Mouse (Mus musculus): ENCODE results near the gene Cdkl5. TPM values are rescaled to one million over a fixed set of nuclear protein-coding genes. Genes with fewer than 3 reads are reported as not detected.
A peak's percentile ranks its signal among the peaks of the same experiment; 100 is the strongest.
"Not testable (repeated sequence)": the region's sequence is repeated elsewhere in the genome, so short reads cannot be mapped to it uniquely, and the experiment has no call there.

Cdkl5 gene
- polyA plus RNA-seq, 1 experiment from 2014 or later, result 4.5 TPM

- 18% methylated on average over 1 of the region's 1 CpGs for WGBS
Measured at GRCm38 (mm10) chrX:160773033-160773432, 221.5 kb downstream of the Cdkl5 start.

GRCm38 (mm10) chrX:160769622-160770021 lies 224.9 kb downstream of the Cdkl5 start:
- WGBS, result 92% methylated on average over 5 of the region's 5 CpGs
- not testable (repeated sequence) for H3K4me3 ChIP-seq; ATAC-seq (ENCODE audit: low FRiP score, low read depth); H3K9me3 ChIP-seq; H3K4me2 ChIP-seq; H3K27me3 ChIP-seq; H3K9ac ChIP-seq; H3K27ac ChIP-seq (replicated peaks); H3K36me3 ChIP-seq; H3K4me1 ChIP-seq (replicated peaks)

More at GRCm38 (mm10) chrX:160773033-160773432, 221.5 kb downstream of the Cdkl5 start:
- Histone ChIP-seq H3K4me3 (no peak overlapping the region), H3K9me3 (no peaks in the 10 kb centered on the region), H3K9ac (no peak overlapping the region), H3K36me3 (no peaks in the 10 kb centered on the region), H3K27me3 (peaks cover 6% of the 10 kb centered on the region; the same call in 1 of the 2 replicates), H3K27ac (replicated peaks) (no peak overlapping the region), H3K4me2 (no peak overlapping the region), H3K4me1 (replicated peaks) (no peaks in the 10 kb centered on the region)
- no peak for ATAC-seq (ENCODE audit: low FRiP score, low read depth)

GRCm38 (mm10) chrX:160767713-160768112 lies 226.8 kb downstream of the Cdkl5 start, which contains the start of gene Rs1:
Gene Rs1 (plus strand): TSS chrX:160768013.
- Histone ChIP-seq H3K4me2 (peak within 1 kb of the TSS; percentile 55), H3K4me1 (replicated peaks) (no peaks in the 10 kb centered on the region), H3K27me3 (peaks cover 7% of the 10 kb centered on the region; the same call in 1 of the 2 replicates), H3K36me3 (no peaks in the 10 kb centered on the region), H3K9ac (no peak within 1 kb of the TSS), H3K27ac (replicated peaks) (no peak within 1 kb of the TSS), H3K4me3 (peak within 1 kb of the TSS; percentile 49), H3K9me3 (no peaks in the 10 kb centered on the region)
- WGBS, result 90% methylated on average over 2 of the region's 2 CpGs
- no peak for ATAC-seq (ENCODE audit: low FRiP score, low read depth)

GRCm38 (mm10) chrX:160766233-160766616 lies 228.3 kb downstream of the Cdkl5 start:
- Histone ChIP-seq H3K9me3 (no peaks in the 10 kb centered on the region), H3K4me3 (peak overlapping the region; percentile 49), H3K36me3 (no peaks in the 10 kb centered on the region), H3K4me1 (replicated peaks) (no peaks in the 10 kb centered on the region), H3K27me3 (peaks cover 9% of the 10 kb centered on the region; the same call in 1 of the 2 replicates), H3K4me2 (peak overlapping the region; percentile 55), H3K27ac (replicated peaks) (no peak overlapping the region), H3K9ac (no peak overlapping the region)
- ATAC-seq (ENCODE audit: low FRiP score, low read depth), result peak; percentile 90
- 24% methylated on average over 15 of the region's 15 CpGs for WGBS

- 22% methylated on average over 30 of the region's 30 CpGs for WGBS
- Histone ChIP-seq H3K9ac (no peak overlapping the region), H3K4me2 (peak overlapping the region; percentile 55), H3K27me3 (peaks cover 9% of the 10 kb centered on the region; the same call in 1 of the 2 replicates), H3K4me1 (replicated peaks) (no peaks in the 10 kb centered on the region), H3K4me3 (peak overlapping the region; percentile 49), H3K27ac (replicated peaks) (no peak overlapping the region), H3K36me3 (no peaks in the 10 kb centered on the region), H3K9me3 (no peaks in the 10 kb centered on the region)
- ATAC-seq (ENCODE audit: low FRiP score, low read depth), result peak; percentile 97
Measured at GRCm38 (mm10) chrX:160765389-160766232, 228.9 kb downstream of the Cdkl5 start.

GRCm38 (mm10) chrX:160750808-160751207 lies 243.7 kb downstream of the Cdkl5 start:
- Histone ChIP-seq H3K36me3 (no peaks in the 10 kb centered on the region), H3K4me3 (no peak overlapping the region), H3K27ac (replicated peaks) (no peak overlapping the region), H3K4me1 (replicated peaks) (no peaks in the 10 kb centered on the region), H3K27me3 (peaks cover 7% of the 10 kb centered on the region), H3K9ac (no peak overlapping the region), H3K4me2 (no peak overlapping the region), H3K9me3 (no peaks in the 10 kb centered on the region)
- WGBS, result 97% methylated on average over 8 of the region's 8 CpGs
- ATAC-seq (ENCODE audit: low FRiP score, low read depth), result no peak

- H3K4me1 ChIP-seq (replicated peaks), result no peaks in the 10 kb centered on the region
- H3K9me3 ChIP-seq, result no peaks in the 10 kb centered on the region
- no peak for ATAC-seq (ENCODE audit: low FRiP score, low read depth)
- 71% methylated on average over 1 of the region's 1 CpGs for WGBS
- no peak overlapping the region for H3K4me2 ChIP-seq
- no peaks in the 10 kb centered on the region for H3K36me3 ChIP-seq
- H3K9ac ChIP-seq, result no peak overlapping the region
- peaks cover 5% of the 10 kb centered on the region; the same call in 1 of the 2 replicates for H3K27me3 ChIP-seq
- no peak overlapping the region for H3K27ac ChIP-seq (replicated peaks)
- no peak overlapping the region for H3K4me3 ChIP-seq
Measured at GRCm38 (mm10) chrX:160748653-160749052, 245.9 kb downstream of the Cdkl5 start.

- no peaks in the 10 kb centered on the region for H3K4me1 ChIP-seq (replicated peaks)
- no peak overlapping the region for H3K27ac ChIP-seq (replicated peaks)
- H3K4me2 ChIP-seq, result no peak overlapping the region
- no peak overlapping the region for H3K4me3 ChIP-seq
- H3K27me3 ChIP-seq, result peaks cover 2% of the 10 kb centered on the region; the same call in 1 of the 2 replicates
- 100% methylated on average over 1 of the region's 1 CpGs for WGBS
- H3K9me3 ChIP-seq, result no peaks in the 10 kb centered on the region
- no peaks in the 10 kb centered on the region for H3K36me3 ChIP-seq
- H3K9ac ChIP-seq, result no peak overlapping the region
- ATAC-seq (ENCODE audit: low FRiP score, low read depth), result no peak
Measured at GRCm38 (mm10) chrX:160745399-160745798, 249.1 kb downstream of the Cdkl5 start.

GRCm38 (mm10) chrX:160735650-160736049 lies 258.9 kb downstream of the Cdkl5 start, which contains the start of gene Ppef1:
Gene Ppef1 (minus strand): TSS chrX:160735765.
- 81% methylated on average over 5 of the region's 5 CpGs for whole genome bisulfite sequencing

More at GRCm38 (mm10) chrX:160735650-160736049, 258.9 kb downstream of the Cdkl5 start, which contains the start of gene Ppef1:
- no peak within 1 kb of the TSS for H3K27ac ChIP-seq (replicated peaks)
- H3K9ac ChIP-seq, result no peak within 1 kb of the TSS
- peaks cover 11% of the 10 kb centered on the region; the same call in 1 of the 2 replicates for H3K27me3 ChIP-seq
- no peak within 1 kb of the TSS for H3K4me3 ChIP-seq
- ATAC-seq (ENCODE audit: low FRiP score, low read depth), result no peak
- H3K36me3 ChIP-seq, result no peaks in the 10 kb centered on the region
- H3K9me3 ChIP-seq, result no peaks in the 10 kb centered on the region
- no peak within 1 kb of the TSS for H3K4me2 ChIP-seq
- H3K4me1 ChIP-seq (replicated peaks), result no peaks in the 10 kb centered on the region

Other genes starting within 250 kb of the Cdkl5 start
- 0.05 and 0.06 TPM in 2 replicates for gene Rs1, start 226.7 kb downstream of the Cdkl5 start, polyA plus RNA-seq (2015; fragmentation: Nextera tagmentation; extraction: Ambion mirVana)
- not detected in 2 replicates for gene Gja6, start 87.7 kb downstream of the Cdkl5 start, polyA plus RNA-seq (2015; fragmentation: Nextera tagmentation; extraction: Ambion mirVana)
- 2.2 and 2.3 TPM in 2 replicates for gene Scml2, start 122.5 kb upstream of the Cdkl5 start, polyA plus RNA-seq (2015; fragmentation: Nextera tagmentation; extraction: Ambion mirVana)